Mouse (Mus musculus): ENCODE data around the gene Pglyrp2.

The Pglyrp2 gene

GRCm38 (mm10) chr17:32403417-32403816 is 20.6 kb downstream of the Pglyrp2 start, which contains the start of gene Rasal3:
Gene Rasal3 (minus strand): TSS chr17:32403583.
- no peak for DNase-seq (ENCODE audit: extremely low read depth, insufficient read length, low spot score)

- DNase-seq (ENCODE audit: extremely low read depth, insufficient read length, low spot score): no peak
Observed at GRCm38 (mm10) chr17:32402779-32403157, 21.2 kb downstream of the Pglyrp2 start.

GRCm38 (mm10) chr17:32402011-32402778 is 21.8 kb downstream of the Pglyrp2 start:
- no peak for DNase-seq (ENCODE audit: extremely low read depth, insufficient read length, low spot score)

- DNase-seq (ENCODE audit: extremely low read depth, insufficient read length, low spot score): no peak
Observed at GRCm38 (mm10) chr17:32396266-32396665, 27.7 kb downstream of the Pglyrp2 start.

GRCm38 (mm10) chr17:32393944-32394343 is 30.0 kb downstream of the Pglyrp2 start:
- no peak for DNase-seq (ENCODE audit: extremely low read depth, insufficient read length, low spot score)

- DNase-seq (ENCODE audit: extremely low read depth, insufficient read length, low spot score): peak; percentile 86
Observed at GRCm38 (mm10) chr17:32389101-32389659, 34.8 kb downstream of the Pglyrp2 start, which contains the start of gene Wiz. Gene Wiz (minus strand): TSS chr17:32389439.

DNA sequence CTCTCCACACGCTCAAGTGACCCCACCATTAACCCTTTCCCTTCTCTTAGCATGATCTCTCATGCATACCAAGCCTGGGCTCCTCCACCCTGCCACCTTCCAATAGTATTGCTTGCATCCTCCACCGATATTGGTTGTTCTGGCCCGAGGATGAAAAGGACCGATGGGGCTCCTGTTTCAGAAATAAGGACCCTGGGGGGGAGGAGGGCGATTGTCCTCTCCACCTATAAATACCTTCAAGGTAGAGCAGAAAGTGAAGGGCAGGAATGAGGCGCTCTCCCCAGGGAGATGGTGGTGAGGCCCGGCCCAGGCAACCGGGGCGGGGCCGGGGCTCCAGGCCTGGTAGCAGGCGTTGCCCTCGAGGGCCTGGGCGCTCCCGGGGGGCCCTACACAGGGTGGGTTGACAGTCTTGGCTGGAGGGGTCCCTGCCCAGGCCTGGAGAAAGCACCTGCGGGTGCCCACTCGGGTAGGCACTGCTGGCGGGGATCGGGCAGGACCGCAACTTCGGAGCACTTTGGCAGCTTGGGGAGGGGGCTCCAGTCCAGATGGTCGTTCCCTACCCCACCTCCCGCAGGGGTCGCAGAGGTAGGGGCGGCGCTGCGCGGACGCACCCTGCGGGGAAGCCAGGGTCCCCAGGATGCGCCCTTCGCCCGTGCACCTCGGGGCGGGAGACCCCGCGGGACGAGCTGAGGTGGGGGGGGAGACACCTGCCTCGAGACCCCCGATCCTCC is 35.4 kb downstream of the Pglyrp2 start:
- peak; percentile 50 for DNase-seq (ENCODE audit: extremely low read depth, insufficient read length, low spot score)

GRCm38 (mm10) chr17:32387986-32388369 is 36.0 kb downstream of the Pglyrp2 start:
- no peak for DNase-seq (ENCODE audit: extremely low read depth, insufficient read length, low spot score)

GRCm38 (mm10) chr17:32386659-32387432 is 37.1 kb downstream of the Pglyrp2 start:
- DNase-seq (ENCODE audit: extremely low read depth, insufficient read length, low spot score): peak; percentile 20

GRCm38 (mm10) chr17:32383661-32384060 is 40.3 kb downstream of the Pglyrp2 start:
- no peak for DNase-seq (ENCODE audit: extremely low read depth, insufficient read length, low spot score)

GRCm38 (mm10) chr17:32382576-32382975 is 41.4 kb downstream of the Pglyrp2 start:
- no peak for DNase-seq (ENCODE audit: extremely low read depth, insufficient read length, low spot score)

GRCm38 (mm10) chr17:32378786-32379185 is 45.2 kb downstream of the Pglyrp2 start:
- DNase-seq (ENCODE audit: extremely low read depth, insufficient read length, low spot score): no peak

DNA sequence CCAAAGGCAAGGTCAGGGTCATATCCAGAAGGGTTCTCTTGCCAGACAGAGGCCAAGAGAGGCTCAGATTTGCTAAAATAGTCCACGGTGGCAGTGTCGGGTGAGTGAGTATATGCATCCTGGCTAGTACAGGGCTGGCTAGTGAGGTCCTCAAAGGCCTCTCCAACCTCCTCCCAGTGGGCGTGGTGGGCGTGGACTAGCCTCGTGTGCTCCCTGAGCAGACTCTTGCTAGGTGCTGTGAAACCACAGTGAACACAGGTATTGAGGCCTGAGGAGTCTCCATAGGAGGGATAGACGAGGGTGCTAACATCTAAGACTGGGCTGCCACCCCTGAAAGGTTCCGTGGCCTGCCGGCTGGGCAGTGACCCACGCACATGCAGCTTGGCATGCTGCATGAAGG is 46.8 kb downstream of the Pglyrp2 start:
- no peak for DNase-seq (ENCODE audit: extremely low read depth, insufficient read length, low spot score)

DNA sequence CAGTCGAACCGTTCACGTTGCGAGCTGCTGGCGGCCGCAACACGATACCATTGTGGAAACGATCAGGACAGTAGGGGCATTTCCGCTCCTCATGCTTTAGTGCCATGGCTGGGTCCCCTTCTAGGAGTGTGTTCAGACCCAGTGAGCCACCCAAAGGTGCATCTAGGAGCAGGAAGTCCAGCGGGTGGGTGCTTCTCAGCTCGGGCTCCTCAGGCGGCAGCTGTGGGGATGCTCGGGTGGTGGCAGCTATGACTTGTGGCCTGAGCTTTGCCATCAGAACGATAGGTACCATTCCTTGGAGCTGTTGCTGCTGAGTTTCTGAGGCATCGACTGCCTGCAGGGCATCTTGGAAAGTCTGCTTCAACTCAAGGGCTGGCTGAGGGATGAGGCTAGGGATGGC is 47.5 kb downstream of the Pglyrp2 start:
- no peak for DNase-seq (ENCODE audit: extremely low read depth, insufficient read length, low spot score)

- DNase-seq (ENCODE audit: extremely low read depth, insufficient read length, low spot score): no peak
Observed at GRCm38 (mm10) chr17:32368991-32369578, 54.9 kb downstream of the Pglyrp2 start.

DNA sequence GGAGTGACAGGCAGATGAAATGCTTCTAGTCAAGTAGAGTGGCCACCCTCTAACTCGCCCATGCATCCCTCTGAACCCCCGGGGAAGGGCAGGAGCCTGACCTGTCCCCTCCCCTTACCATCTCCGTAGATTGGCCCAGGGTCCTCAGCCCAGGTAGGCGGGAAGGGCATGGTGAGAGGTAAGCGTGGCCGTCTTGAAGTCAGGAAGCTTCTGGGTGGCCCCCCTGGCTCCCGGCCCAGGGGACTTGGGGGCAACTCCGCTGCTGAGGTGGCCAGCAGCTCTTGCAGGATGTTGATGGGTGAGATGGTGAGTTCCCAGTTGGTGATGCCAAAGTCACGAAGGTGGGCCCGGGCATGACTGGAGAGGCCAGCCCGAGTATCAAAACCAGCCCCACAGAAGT is 56.3 kb downstream of the Pglyrp2 start:
- DNase-seq (ENCODE audit: extremely low read depth, insufficient read length, low spot score): no peak

- DNase-seq (ENCODE audit: extremely low read depth, insufficient read length, low spot score): no peak
Observed at GRCm38 (mm10) chr17:32365296-32365695, 58.7 kb downstream of the Pglyrp2 start.

GRCm38 (mm10) chr17:32364850-32365249 is 59.1 kb downstream of the Pglyrp2 start:
- no peak for DNase-seq (ENCODE audit: extremely low read depth, insufficient read length, low spot score)

- DNase-seq (ENCODE audit: extremely low read depth, insufficient read length, low spot score): peak; percentile 89
Observed at GRCm38 (mm10) chr17:32364331-32364730, 59.6 kb downstream of the Pglyrp2 start.

DNA sequence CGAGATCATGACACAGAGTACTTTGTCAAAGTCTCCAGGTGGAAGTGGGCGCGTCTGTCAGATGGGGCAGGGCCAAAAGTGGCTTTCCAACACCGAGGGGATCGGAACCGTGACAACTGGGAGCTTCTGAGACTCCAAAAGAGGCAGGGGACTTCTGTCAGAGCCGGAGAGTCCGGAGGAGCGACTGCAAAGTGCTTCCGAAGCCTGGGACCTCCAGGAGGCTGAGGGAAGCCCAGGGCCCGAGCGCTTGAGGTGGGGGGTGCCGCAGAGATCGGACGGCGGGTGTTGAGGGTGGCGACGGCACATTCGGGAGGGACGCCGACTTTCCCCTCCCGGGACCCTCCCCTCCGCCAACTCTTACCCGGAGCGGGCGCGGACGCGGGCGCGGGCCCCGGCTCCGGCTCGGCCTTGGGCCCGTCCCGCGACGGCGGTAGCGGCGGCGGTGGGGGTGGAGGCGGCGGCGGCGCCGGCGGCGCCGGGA is 60.1 kb downstream of the Pglyrp2 start:
- peak; percentile 42 for DNase-seq (ENCODE audit: extremely low read depth, insufficient read length, low spot score)

All from 3134 (cell line).